Mouse (Mus musculus) forebrain, embryonic 10.5 days (tissue): ENCODE data around the gene Ttc23. TPM values are rescaled to one million over a fixed set of nuclear protein-coding genes. Genes with fewer than 3 reads are reported as not detected.

Experiments used
- DNase-seq: peaks from one replicate; pipeline ENCODE4 v3.0.0-alpha.2; 2017; ENCODE audit warnings: low spot score; ENCODE audit errors: extremely low spot score
- H3K27ac ChIP-seq: fragments of 300-500 bp; sonication (generic); 2 replicates; pipeline ENCODE4 v1.5.1; 2016; ENCODE audit warnings: mild to moderate bottlenecking
- H3K27me3 ChIP-seq: fragments of 300-500 bp; sonication (generic); 2 replicates; pipeline ENCODE4 v1.6.1; 2016; ENCODE audit warnings: mild to moderate bottlenecking; ENCODE audit not compliant: poor library complexity, severe bottlenecking
- H3K36me3 ChIP-seq: fragments of 300-500 bp; sonication (generic); replicated peaks from 2 replicates; pipeline ENCODE4 v1.6.1; 2016; ENCODE audit warnings: mild to moderate bottlenecking, moderate library complexity
- H3K4me1 ChIP-seq: fragments of 300-500 bp; sonication (generic); 2 replicates; pipeline ENCODE4 v1.6.1; 2016
- H3K4me3 ChIP-seq: fragments of 300-500 bp; sonication (generic); 2 replicates; pipeline ENCODE4 v1.5.1; 2016; ENCODE audit warnings: mild to moderate bottlenecking, moderate library complexity
- H3K9me3 ChIP-seq: fragments of 300-500 bp; sonication (generic); 2 replicates; pipeline ENCODE4 v1.6.1; 2016; ENCODE audit warnings: mild to moderate bottlenecking, moderate library complexity
- WGBS: fragments of 180-500 bp; shearing (Covaris S2); methylation state at CpG from one replicate; pipeline ENCODE4 v1.1.7; 2016; 5-methylcytosine and 5-hydroxymethylcytosine counted together
- polyA plus RNA-seq: library from polyadenylated mRNA; unstranded; fragments of >200 nt; fragmentation: Nextera tagmentation; extraction: Ambion mirVana; gene quantifications from 2 replicates; pipeline ENCODE4 v1.2.1, GENCODE M21; 2016

The Ttc23 gene
- polyA plus RNA-seq, 1 experiment from 2014 or later, result 33.9 TPM

- DNase-seq, result no peak
- H3K4me3 ChIP-seq, result no peak overlapping the region
- no peaks in the 10 kb centered on the region; the same call in 1 of the 2 replicates for H3K9me3 ChIP-seq
- no peaks in the 10 kb centered on the region for H3K4me1 ChIP-seq
- no peak overlapping the region for H3K27ac ChIP-seq
- WGBS, result 71% methylated on average over 3 of the region's 3 CpGs
- no peaks in the 10 kb centered on the region for H3K27me3 ChIP-seq
- peaks cover 38% of the 10 kb centered on the region for H3K36me3 ChIP-seq
Observed at GRCm38 (mm10) chr7:67688281-67688680, 41.1 kb downstream of the Ttc23 start.

- H3K36me3 ChIP-seq, result peaks cover 35% of the 10 kb centered on the region
Observed at GRCm38 (mm10) chr7:67689793-67690192, 42.6 kb downstream of the Ttc23 start.

GRCm38 (mm10) chr7:67691036-67691435, 43.8 kb downstream of the Ttc23 start:
- Histone ChIP-seq H3K36me3 (peaks cover 29% of the 10 kb centered on the region), H3K4me3 (no peak overlapping the region), H3K4me1 (no peaks in the 10 kb centered on the region), H3K27ac (no peak overlapping the region), H3K9me3 (no peaks in the 10 kb centered on the region), H3K27me3 (no peaks in the 10 kb centered on the region)
- 80% methylated on average over 6 of the region's 6 CpGs for WGBS
- DNase-seq, result no peak

More at GRCm38 (mm10) chr7:67689793-67690192, 42.6 kb downstream of the Ttc23 start:
- DNase-seq, result no peak
- Histone ChIP-seq H3K27ac (no peak overlapping the region), H3K27me3 (no peaks in the 10 kb centered on the region), H3K4me3 (no peak overlapping the region), H3K4me1 (no peaks in the 10 kb centered on the region), H3K9me3 (no peaks in the 10 kb centered on the region; the same call in 1 of the 2 replicates)
- 82% methylated on average over 7 of the region's 7 CpGs for WGBS

- Histone ChIP-seq H3K27ac (no peak overlapping the region), H3K27me3 (no peaks in the 10 kb centered on the region), H3K9me3 (no peaks in the 10 kb centered on the region), H3K4me1 (no peaks in the 10 kb centered on the region), H3K4me3 (no peak overlapping the region), H3K36me3 (peaks cover 38% of the 10 kb centered on the region)
- DNase-seq, result no peak
- WGBS, result 82% methylated on average over 3 of the region's 3 CpGs
Observed at GRCm38 (mm10) chr7:67692141-67692540, 44.9 kb downstream of the Ttc23 start.

GRCm38 (mm10) chr7:67692791-67693538, 45.8 kb downstream of the Ttc23 start:
- no peaks in the 10 kb centered on the region for H3K4me1 ChIP-seq
- no peaks in the 10 kb centered on the region for H3K27me3 ChIP-seq
- no peak overlapping the region for H3K4me3 ChIP-seq
- no peak overlapping the region for H3K27ac ChIP-seq
- 95% methylated on average over 23 of the region's 23 CpGs for WGBS
- DNase-seq, result no peak
- peaks cover 43% of the 10 kb centered on the region for H3K36me3 ChIP-seq
- H3K9me3 ChIP-seq, result no peaks in the 10 kb centered on the region

- Histone ChIP-seq H3K4me3 (no peak overlapping the region), H3K36me3 (peaks cover 62% of the 10 kb centered on the region), H3K4me1 (0 out of 2 replicates have a peak, but pooled peaks cover 2% of the 10 kb centered on the region), H3K27me3 (no peaks in the 10 kb centered on the region), H3K27ac (no peak overlapping the region), H3K9me3 (no peaks in the 10 kb centered on the region)
- 94% methylated on average over 7 of the region's 7 CpGs for WGBS
- DNase-seq, result no peak
Observed at GRCm38 (mm10) chr7:67695906-67696305, 48.7 kb downstream of the Ttc23 start.

GRCm38 (mm10) chr7:67697892-67698630, 50.9 kb downstream of the Ttc23 start:
- DNase-seq, result no peak
- Histone ChIP-seq H3K4me3 (no peak overlapping the region), H3K27me3 (no peaks in the 10 kb centered on the region), H3K9me3 (no peaks in the 10 kb centered on the region), H3K36me3 (peaks cover 76% of the 10 kb centered on the region), H3K4me1 (0 out of 2 replicates have a peak, but pooled peaks cover 3% of the 10 kb centered on the region), H3K27ac (no peak overlapping the region)
- WGBS, result 96% methylated on average over 28 of the region's 28 CpGs

- H3K27ac ChIP-seq, result no peak overlapping the region
- no peaks in the 10 kb centered on the region for H3K27me3 ChIP-seq
- WGBS, result 94% methylated on average over 4 of the region's 4 CpGs
- H3K4me1 ChIP-seq, result 0 out of 2 replicates have a peak, but pooled peaks cover 3% of the 10 kb centered on the region
- H3K9me3 ChIP-seq, result no peaks in the 10 kb centered on the region
- no peak for DNase-seq
- peaks cover 78% of the 10 kb centered on the region for H3K36me3 ChIP-seq
- no peak overlapping the region for H3K4me3 ChIP-seq
Observed at GRCm38 (mm10) chr7:67699301-67699700, 52.1 kb downstream of the Ttc23 start.

- Histone ChIP-seq H3K27ac (no peak overlapping the region), H3K27me3 (no peaks in the 10 kb centered on the region), H3K9me3 (no peaks in the 10 kb centered on the region), H3K36me3 (peaks cover 83% of the 10 kb centered on the region), H3K4me1 (peaks cover 7% of the 10 kb centered on the region; the same call in 1 of the 2 replicates), H3K4me3 (no peak overlapping the region)
- DNase-seq, result no peak
Observed at GRCm38 (mm10) chr7:67700846-67701245, 53.6 kb downstream of the Ttc23 start.

GRCm38 (mm10) chr7:67701252-67701914, 54.2 kb downstream of the Ttc23 start:
- H3K9me3 ChIP-seq, result no peaks in the 10 kb centered on the region
- peaks cover 78% of the 10 kb centered on the region for H3K36me3 ChIP-seq
- H3K27me3 ChIP-seq, result no peaks in the 10 kb centered on the region
- DNase-seq, result no peak
- no peak overlapping the region for H3K27ac ChIP-seq
- 79% methylated on average over 17 of the region's 17 CpGs for WGBS
- H3K4me1 ChIP-seq, result peaks cover 7% of the 10 kb centered on the region; the same call in 1 of the 2 replicates
- H3K4me3 ChIP-seq, result no peak overlapping the region

GRCm38 (mm10) chr7:67708160-67708559, 61.0 kb downstream of the Ttc23 start:
- 85% methylated on average over 6 of the region's 6 CpGs for WGBS
- H3K36me3 ChIP-seq, result peaks cover 72% of the 10 kb centered on the region
- H3K27ac ChIP-seq, result no peak overlapping the region
- H3K27me3 ChIP-seq, result no peaks in the 10 kb centered on the region
- no peak for DNase-seq
- H3K4me3 ChIP-seq, result no peak overlapping the region
- H3K9me3 ChIP-seq, result no peaks in the 10 kb centered on the region
- peaks cover 4% of the 10 kb centered on the region; the same call in 1 of the 2 replicates for H3K4me1 ChIP-seq

GRCm38 (mm10) chr7:67710216-67710615, 63.0 kb downstream of the Ttc23 start:
- DNase-seq, result no peak
- Histone ChIP-seq H3K27me3 (no peaks in the 10 kb centered on the region), H3K27ac (no peak overlapping the region), H3K4me1 (peaks cover 14% of the 10 kb centered on the region), H3K4me3 (no peak overlapping the region), H3K36me3 (peaks cover 69% of the 10 kb centered on the region), H3K9me3 (no peaks in the 10 kb centered on the region)
- WGBS, result 89% methylated on average over 7 of the region's 7 CpGs
